Comparison of ENCODE assay signal across 22 mouse cellular contexts in the genomic region with DNA sequence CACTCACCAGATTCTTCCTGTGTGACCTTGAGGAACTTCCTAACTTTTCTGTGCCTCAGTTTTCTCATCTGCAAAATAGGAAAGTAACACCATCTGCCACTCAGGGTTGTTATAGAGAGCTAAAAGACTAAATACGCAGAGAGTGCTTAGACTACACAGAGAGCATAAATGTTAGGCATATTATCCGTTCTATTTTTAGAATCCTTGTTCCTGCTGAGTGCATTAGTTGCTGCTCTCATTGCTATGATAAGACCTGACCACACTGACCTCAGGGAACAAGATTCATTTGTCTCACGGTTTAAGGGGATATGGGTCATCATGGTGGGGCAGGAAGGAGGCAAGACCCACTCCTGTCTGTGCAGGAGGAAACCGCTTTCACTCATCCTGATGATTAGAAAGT.
DNase-seq lines count a peak whose midpoint lies in the region; ATAC-seq lines count a peak whose summit lies in the region.
"Had no signal": no experiment of that assay in that cellular context is flagged by ENCODE, and none has a peak within 500 bp of the region (broad histone marks: within the 10 kb centered on the region; RNA-seq: fewer than 3 reads in every experiment).

No protein-coding gene starts in this region.

- H3K27me3 ChIP-seq in heart, embryonic 12.5 days (replicated peaks): no peaks in the 10 kb centered on the region; the same call in 1 of the 2 replicates
- H3K27me3 ChIP-seq in heart, embryonic 16.5 days (ENCODE audit: control insufficient read depth, insufficient read depth, low read length): 0 out of 2 replicates have a peak, but pooled peaks cover 2% of the 10 kb centered on the region
- H3K27me3 ChIP-seq in kidney, embryonic 14.5 days (ENCODE audit: control insufficient read depth, insufficient read depth, low read length): no peaks in the 10 kb centered on the region
- H3K27me3 ChIP-seq: forebrain, embryonic 13.5 days had no signal

- H3K27ac ChIP-seq in heart, embryonic 12.5 days (ENCODE audit: poor library complexity, severe bottlenecking): no peak overlapping the region; the same call in 1 of the 2 replicates
- H3K27ac ChIP-seq in heart, embryonic 16.5 days (ENCODE audit: low read length): no peak overlapping the region
- H3K27ac ChIP-seq in kidney, embryonic 14.5 days (ENCODE audit: low read depth, low read length): no peak overlapping the region
- H3K27ac ChIP-seq: forebrain, embryonic 10.5 days; forebrain, embryonic 13.5 days; hindbrain, embryonic 14.5 days had no signal

- H3K36me3 ChIP-seq in heart, embryonic 12.5 days: no peaks in the 10 kb centered on the region
- no peaks in the 10 kb centered on the region for H3K36me3 ChIP-seq in heart, embryonic 16.5 days (ENCODE audit: control insufficient read depth, insufficient read depth)
- no peaks in the 10 kb centered on the region for H3K36me3 ChIP-seq in kidney, embryonic 14.5 days (ENCODE audit: control insufficient read depth, insufficient read depth, low read length)
- H3K36me3 ChIP-seq: forebrain, embryonic 10.5 days had no signal

- 25% methylated on average over 4 of the region's 4 CpGs for WGBS in heart, embryonic 12.5 days
- WGBS in heart, embryonic 16.5 days: 23% methylated on average over 4 of the region's 4 CpGs
- WGBS in kidney, embryonic 14.5 days: 73% methylated on average over 4 of the region's 4 CpGs

- peak overlapping the region; percentile 13 for H3K4me2 ChIP-seq in heart, embryonic 12.5 days
- no peak overlapping the region for H3K4me2 ChIP-seq in heart, embryonic 16.5 days (ENCODE audit: low read depth, low read length)
- no peak overlapping the region for H3K4me2 ChIP-seq in kidney, embryonic 14.5 days (replicated peaks; ENCODE audit: low read depth, low read length)
- H3K4me2 ChIP-seq: forebrain, embryonic 13.5 days; hindbrain, embryonic 14.5 days had no signal

- intact Hi-C loops in heart, postnatal 10 days (cut with DNase I): no loop called here

- no peak for DNase-seq in heart, adult 9 months (ENCODE audit: low spot score in 2 of 2)
- DNase-seq in heart, postnatal 10 days: no peak
- DNase-seq in kidney, adult 9 months: no peak
- DNase-seq in adrenal gland, adult (ENCODE audit: inconsistent age in 2 of 2, low spot score in 1 of 2): no peak
- DNase-seq: adrenal gland, postnatal 10 days; adrenal gland, postnatal 36 days; cerebellum, adult 18-20 months; cerebellum, adult 9-10 months; cerebellum, postnatal 14 days; gastrocnemius, postnatal 10 days; gastrocnemius, postnatal 36 days; heart, postnatal 36 days; kidney, adult 2 months had no signal

- no peak overlapping the region for H3K4me3 ChIP-seq in heart, embryonic 12.5 days
- no peak overlapping the region for H3K4me3 ChIP-seq in heart, embryonic 16.5 days (ENCODE audit: low read length)
- no peak overlapping the region for H3K4me3 ChIP-seq in kidney, embryonic 14.5 days (ENCODE audit: low read length)
- H3K4me3 ChIP-seq: forebrain, embryonic 10.5 days; forebrain, embryonic 13.5 days had no signal

- peaks cover 28% of the 10 kb centered on the region for H3K4me1 ChIP-seq in heart, embryonic 12.5 days (replicated peaks)
- H3K4me1 ChIP-seq in heart, embryonic 16.5 days (ENCODE audit: control insufficient read depth, insufficient read depth, low read length): peaks cover 11% of the 10 kb centered on the region
- peaks cover 8% of the 10 kb centered on the region; the same call in 1 of the 2 replicates for H3K4me1 ChIP-seq in kidney, embryonic 14.5 days (ENCODE audit: control insufficient read depth, insufficient read depth, low read length)
- H3K4me1 ChIP-seq: forebrain, embryonic 13.5 days had no signal

- ATAC-seq in heart, embryonic 12.5 days (ENCODE audit: insufficient number of reproducible peaks, low FRiP score): peak; percentile 36; the same call in 1 of the 2 replicates
- peak; percentile 75 for ATAC-seq in heart, embryonic 16.5 days (replicated peaks; ENCODE audit: extremely low read depth, insufficient read depth, low FRiP score)
- ATAC-seq in kidney, embryonic 14.5 days (ENCODE audit: low FRiP score, low TSS enrichment): 0 out of 2 replicates have a peak, but pooled peaks have one; percentile 32
- ATAC-seq: activated CD4-positive, CD25-positive, alpha-beta regulatory T cell, adult 4 months; forebrain, embryonic 13.5 days; forebrain, embryonic 16.5 days; intestine, postnatal 0 days had no signal

- no peak overlapping the region for H3K9ac ChIP-seq in heart, embryonic 12.5 days
- no peak overlapping the region for H3K9ac ChIP-seq in heart, embryonic 16.5 days (ENCODE audit: low read length)
- no peak overlapping the region for H3K9ac ChIP-seq in kidney, embryonic 14.5 days (ENCODE audit: low read depth, low read length)
- H3K9ac ChIP-seq: forebrain, embryonic 13.5 days; hindbrain, embryonic 14.5 days had no signal

- no peaks in the 10 kb centered on the region; the same call in 1 of the 2 replicates for H3K9me3 ChIP-seq in heart, embryonic 12.5 days (replicated peaks)
- H3K9me3 ChIP-seq in heart, embryonic 16.5 days (replicated peaks; ENCODE audit: control insufficient read depth, low read length): no peaks in the 10 kb centered on the region
- H3K9me3 ChIP-seq in kidney, embryonic 14.5 days (ENCODE audit: control insufficient read depth, low read length): no peaks in the 10 kb centered on the region
- H3K9me3 ChIP-seq: forebrain, embryonic 10.5 days; forebrain, embryonic 13.5 days had no signal
